Mouse (Mus musculus) testis, adult 2 months (tissue): Measurements from ENCODE around the gene Esx1. TPM values are rescaled to one million over a fixed set of nuclear protein-coding genes. Genes with fewer than 3 reads are reported as not detected.

Experiments used
- H3K27ac ChIP-seq: fragments of 200-500 bp; 2 replicates; pipeline ENCODE4 v1.5.1; 2012; ENCODE audit warnings: low read depth, low read length; ENCODE audit not compliant: control insufficient read depth, insufficient read depth
- H3K27me3 ChIP-seq: fragments of 200-500 bp; 2 replicates; pipeline ENCODE4 v1.6.1; 2012; ENCODE audit warnings: mild to moderate bottlenecking, low read length, moderate library complexity; ENCODE audit not compliant: control insufficient read depth, insufficient read depth
- H3K36me3 ChIP-seq: fragments of 200-500 bp; 2 replicates; pipeline ENCODE4 v1.6.1; 2012; ENCODE audit warnings: mild to moderate bottlenecking, low read length; ENCODE audit not compliant: control insufficient read depth, insufficient read depth
- H3K4me1 ChIP-seq: fragments of 200-500 bp; 2 replicates; pipeline ENCODE4 v1.6.1; 2012; ENCODE audit warnings: low read length; ENCODE audit not compliant: control insufficient read depth, insufficient read depth
- H3K4me3 ChIP-seq: fragments of 200-500 bp; 2 replicates; pipeline ENCODE4 v1.5.1; 2012; ENCODE audit warnings: low read depth, mild to moderate bottlenecking, low read length, moderate library complexity, mixed read lengths; ENCODE audit not compliant: control insufficient read depth
- CTCF ChIP-seq: fragments of 200-500 bp; IDR thresholded peaks from 2 replicates; pipeline ENCODE4 v1.5.1; 2012; ENCODE audit warnings: low read depth, mild to moderate bottlenecking, inconsistent platforms, low read length, moderate library complexity; ENCODE audit not compliant: control insufficient read depth, insufficient read depth, insufficient replicate concordance
- POLR2A ChIP-seq: fragments of 200-500 bp; IDR thresholded peaks from 2 replicates; pipeline ENCODE4 v1.6.1; 2012; ENCODE audit warnings: low read depth, mild to moderate bottlenecking, inconsistent platforms, low read length, moderate library complexity; ENCODE audit not compliant: control insufficient read depth
- polyA plus RNA-seq: library from polyadenylated mRNA; depleted of rRNA; stranded (reverse); fragments of >200 nt; gene quantifications from 2 replicates; pipeline ENCODE4 v1.2.3, GENCODE M21; 2012; rRNA removed

Gene Esx1
- polyA plus RNA-seq, 1 experiment, result 18.4 TPM

DNA sequence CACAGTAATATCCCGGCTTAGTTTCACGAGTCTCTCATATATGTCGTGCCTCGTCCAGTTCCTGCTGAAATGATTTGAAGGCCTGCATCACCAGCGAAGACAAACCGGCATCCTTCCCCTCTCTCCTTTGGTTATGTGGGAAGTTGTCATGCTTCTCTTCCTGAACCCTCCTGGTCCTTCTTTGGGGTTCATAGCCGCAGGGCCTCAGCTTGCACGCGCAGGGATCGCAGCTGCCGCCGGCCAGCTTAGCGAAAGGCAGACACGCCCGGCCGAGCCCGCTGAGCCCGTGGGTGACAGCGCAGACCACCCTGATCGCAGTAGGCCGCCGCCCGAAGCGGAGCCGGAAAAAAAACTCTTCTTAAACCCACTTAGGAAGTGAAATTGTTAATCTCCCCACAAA is 17.4 kb downstream of the Esx1 start:
- Histone ChIP-seq H3K4me1 (no peaks in the 10 kb centered on the region), H3K27ac (no peak overlapping the region), H3K27me3 (no peaks in the 10 kb centered on the region), H3K36me3 (no peaks in the 10 kb centered on the region), H3K4me3 (no peak overlapping the region; the same call in 1 of the 2 replicates)
- TF ChIP-seq POLR2A (no peak), CTCF (no peak)

Other genes starting within 250 kb of the Esx1 start
- 0.72 and 0.91 TPM in 2 replicates for gene H2bfm, start 194.8 kb downstream of the Esx1 start, polyA plus RNA-seq
- gene Tmsb15b2, start 146.6 kb downstream of the Esx1 start, polyA plus RNA-seq, result 15.3 and 21.9 TPM in 2 replicates
- 4.9 and 6.7 TPM in 2 replicates for gene Tmsb15l, start 145.2 kb downstream of the Esx1 start, polyA plus RNA-seq
- gene Tmsb15b1, start 145.2 kb downstream of the Esx1 start, polyA plus RNA-seq, result 9.9 and 22.9 TPM in 2 replicates
- gene Zcchc18, start 128.9 kb downstream of the Esx1 start, polyA plus RNA-seq, result 1.4 and 2.1 TPM in 2 replicates
- gene Slc25a53, start 83.8 kb downstream of the Esx1 start, polyA plus RNA-seq, result 3.6 and 4.2 TPM in 2 replicates
- 0.20 TPM in 2 replicates for gene Fam199x, start 72.5 kb downstream of the Esx1 start, polyA plus RNA-seq